Mouse (Mus musculus) heart, embryonic 14.5 days (tissue): ENCODE results near the gene Pde3a. TPM values are rescaled to one million over a fixed set of nuclear protein-coding genes. Genes with fewer than 3 reads are reported as not detected.
A peak's percentile ranks its signal among the peaks of the same experiment; 100 is the strongest.

Source experiments
- ATAC-seq: fragments of 200-750 bp; cut with Nextera tagmentation; 2 replicates; pipeline ENCODE4 v1.8.0; 2017; ENCODE audit warnings: low read depth, moderate TSS enrichment; ENCODE audit not compliant: insufficient number of reproducible peaks, insufficient read depth, low FRiP score
- H3K27ac ChIP-seq, 2 experiments: fragments of 200-500 bp in 1 of 2; fragments of 300-500 bp in 1 of 2; sonication (generic) in 1 of 2; replicated peaks in 1 of 2; 2 replicates each; pipeline ENCODE4 v1.5.1; 2012 to 2014; ENCODE audit warnings: low read depth in 2 of 2, low read length in 2 of 2, control low read depth in 1 of 2, mild to moderate bottlenecking in 1 of 2, mixed read lengths in 1 of 2; ENCODE audit not compliant: control insufficient read depth in 1 of 2, insufficient read depth in 1 of 2
- H3K27me3 ChIP-seq: fragments of 300-500 bp; sonication (generic); 2 replicates; pipeline ENCODE4 v1.6.1; 2014; ENCODE audit warnings: mild to moderate bottlenecking, low read length, control low read depth; ENCODE audit not compliant: control insufficient read depth, insufficient read depth
- H3K36me3 ChIP-seq: fragments of 300-500 bp; sonication (generic); 2 replicates; pipeline ENCODE4 v1.6.1; 2014; ENCODE audit warnings: mild to moderate bottlenecking, control low read depth, low read length, mixed read lengths; ENCODE audit not compliant: control insufficient read depth, insufficient read depth
- H3K4me1 ChIP-seq, 2 experiments: fragments of 200-500 bp in 1 of 2; fragments of 300-500 bp in 1 of 2; sonication (generic) in 1 of 2; 2 replicates each; pipeline ENCODE4 v1.6.1; 2012 to 2014; ENCODE audit warnings: low read length in 2 of 2, control low read depth in 1 of 2, mixed read lengths in 1 of 2; ENCODE audit not compliant: control insufficient read depth in 2 of 2, insufficient read depth in 2 of 2
- H3K4me2 ChIP-seq: fragments of 300-500 bp; sonication (generic); 2 replicates; pipeline ENCODE4 v1.6.1; 2014; ENCODE audit warnings: mild to moderate bottlenecking, low read length
- H3K4me3 ChIP-seq, 2 experiments: fragments of 200-500 bp in 1 of 2; fragments of 300-500 bp in 1 of 2; sonication (generic) in 1 of 2; 2 replicates each; pipeline ENCODE4 v1.5.1; 2012 to 2014; ENCODE audit warnings: low read length in 2 of 2, mild to moderate bottlenecking in 2 of 2, control low read depth in 1 of 2, low read depth in 1 of 2, moderate library complexity in 1 of 2; ENCODE audit not compliant: control insufficient read depth in 1 of 2, insufficient read depth in 1 of 2
- H3K9ac ChIP-seq: fragments of 300-500 bp; sonication (generic); 2 replicates; pipeline ENCODE4 v1.6.1; 2014; ENCODE audit warnings: mild to moderate bottlenecking, low read length
- H3K9me3 ChIP-seq: fragments of 300-500 bp; sonication (generic); 2 replicates; pipeline ENCODE4 v1.6.1; 2016; ENCODE audit warnings: low read length, control low read depth; ENCODE audit not compliant: control insufficient read depth
- WGBS: fragments of 180-500 bp; shearing (Covaris S2); extraction: QIAGEN DNeasy Blood & Tissue Kit; methylation state at CpG from one replicate; pipeline ENCODE4 v1.1.7; 2014; 5-methylcytosine and 5-hydroxymethylcytosine counted together
- polyA plus RNA-seq: library from polyadenylated mRNA; unstranded; fragments of >200 nt; fragmentation: Nextera tagmentation; extraction: Ambion mirVana; gene quantifications from 2 replicates; pipeline ENCODE4 v1.2.1, GENCODE M21; 2014

Gene Pde3a
- polyA plus RNA-seq, 1 experiment from 2014 or later = 14.7 TPM

DNA sequence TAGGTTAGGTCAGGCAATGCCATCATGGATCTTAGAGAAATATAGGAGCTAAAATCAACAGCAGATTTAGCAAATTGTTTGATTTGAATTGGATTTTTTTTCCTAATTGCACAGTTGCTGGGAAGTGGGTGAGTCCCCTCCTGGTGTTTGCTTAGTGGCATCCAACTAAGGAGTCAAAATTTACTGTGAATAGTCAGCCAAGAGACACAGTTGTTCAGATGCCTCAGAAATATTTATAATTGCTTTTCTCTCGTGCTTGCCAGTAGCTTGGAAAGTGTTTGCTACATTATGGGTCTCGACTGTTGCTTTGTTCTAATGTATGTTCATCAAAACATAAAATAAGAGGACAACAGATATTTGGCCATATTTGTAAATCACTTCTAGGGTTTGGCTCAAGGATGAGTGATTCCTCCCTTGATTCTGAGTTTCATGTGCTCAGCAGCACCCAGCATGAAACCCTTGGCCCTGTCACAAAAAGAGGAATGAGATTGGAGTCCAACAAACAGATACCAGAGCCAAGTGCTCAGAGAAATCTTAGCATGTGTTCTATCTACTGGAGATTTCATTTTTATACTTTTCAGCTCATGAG, 125.5 kb downstream of the Pde3a start:
- Histone ChIP-seq H3K4me2 (no peak overlapping the region), H3K4me3 (no peak overlapping the region), H3K4me1 (peaks cover 2 to 4% of the 10 kb centered on the region in 2 experiments; a peak in 1 of 4 replicates), H3K9me3 (no peaks in the 10 kb centered on the region), H3K9ac (no peak overlapping the region), H3K27ac (no peak overlapping the region), H3K36me3 (no peaks in the 10 kb centered on the region), H3K27me3 (no peaks in the 10 kb centered on the region)
- ATAC-seq = no peak
- 84% methylated on average over 2 of the region's 2 CpGs for WGBS

DNA sequence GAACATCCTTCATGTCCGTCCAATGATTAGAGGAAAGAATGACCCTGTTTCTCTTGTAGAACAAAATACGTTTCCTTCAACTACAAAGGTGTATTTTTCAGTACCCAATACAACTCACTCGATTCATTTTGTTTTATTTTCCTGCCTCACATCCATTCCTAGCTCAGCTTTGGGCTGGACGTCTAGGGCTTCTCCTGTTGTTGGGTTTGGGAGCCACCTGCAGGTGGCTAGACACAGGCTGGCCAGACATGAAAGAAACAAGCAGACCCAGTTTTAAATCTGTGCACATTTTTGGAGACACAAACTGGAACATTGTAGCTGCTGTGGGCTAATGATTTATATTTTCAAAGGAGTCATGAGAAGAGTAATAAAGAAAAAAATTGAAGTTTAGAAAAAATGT, 126.1 kb downstream of the Pde3a start:
- WGBS = 71% methylated on average over 4 of the region's 4 CpGs
- Histone ChIP-seq H3K36me3 (no peaks in the 10 kb centered on the region), H3K27ac (no peak overlapping the region), H3K9ac (no peak overlapping the region), H3K4me3 (no peak overlapping the region), H3K27me3 (no peaks in the 10 kb centered on the region), H3K4me1 (peaks cover 3 to 5% of the 10 kb centered on the region in 2 experiments; a peak in 1 of 4 replicates), H3K4me2 (no peak overlapping the region), H3K9me3 (no peaks in the 10 kb centered on the region)
- no peak for ATAC-seq

DNA sequence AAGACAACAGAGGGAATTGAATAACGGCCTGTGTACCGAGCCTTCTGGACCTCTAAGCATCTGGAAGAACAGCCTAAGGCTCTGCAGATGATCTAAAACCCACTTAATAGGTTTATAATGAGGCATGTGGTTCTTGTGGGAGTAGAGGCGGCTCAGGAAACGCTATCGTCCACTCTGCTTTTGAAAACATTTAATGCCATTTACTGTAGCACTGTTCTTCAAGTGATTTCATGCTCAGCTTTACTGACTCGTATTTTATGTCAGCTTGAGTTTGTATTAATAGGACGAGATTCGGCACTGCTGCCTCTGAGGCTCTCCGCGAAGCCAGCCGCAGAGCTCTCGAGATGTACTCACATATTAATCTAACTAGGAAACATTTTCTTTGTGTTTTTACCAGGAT, 131.9 kb downstream of the Pde3a start:
- Histone ChIP-seq H3K9me3 (no peaks in the 10 kb centered on the region), H3K9ac (peak overlapping the region; percentile 47; the same call in 1 of the 2 replicates), H3K4me1 (peaks cover 9 to 25% of the 10 kb centered on the region in 2 experiments), H3K4me3 (0 out of 4 replicates have a peak overlapping the region, but pooled peaks of 1 of the 2 experiments have one; percentile 13), H3K27ac (peak overlapping the region; percentile 49 to 61; a peak in 3 of 4 replicates), H3K36me3 (no peaks in the 10 kb centered on the region), H3K4me2 (peak overlapping the region; percentile 45), H3K27me3 (no peaks in the 10 kb centered on the region)
- 29% methylated on average over 12 of the region's 12 CpGs for WGBS
- ATAC-seq = peak; percentile 19; the same call in 1 of the 2 replicates

DNA sequence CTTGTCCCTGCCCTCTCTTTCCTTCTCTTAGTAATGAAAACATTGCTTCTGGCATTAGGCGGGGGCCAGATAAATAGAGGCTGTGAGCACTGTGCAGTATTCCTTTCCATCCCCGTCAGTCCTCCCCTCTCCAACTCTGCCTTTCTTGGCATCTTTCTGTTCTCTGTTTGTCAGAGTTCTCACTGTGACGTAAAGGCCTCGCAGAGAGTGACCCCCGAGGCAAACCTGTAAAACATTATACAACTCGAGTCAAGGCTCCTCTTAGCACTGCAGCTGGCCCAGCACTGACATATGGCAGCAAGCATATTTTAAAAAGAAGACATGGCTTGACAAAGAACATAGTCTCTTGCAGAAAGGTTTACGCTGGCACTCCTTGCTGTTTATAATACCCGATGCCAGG, 132.4 kb downstream of the Pde3a start:
- no peaks in the 10 kb centered on the region for H3K9me3 ChIP-seq
- ATAC-seq = peak; percentile 83
- H3K27ac ChIP-seq = peak overlapping the region; percentile 61 to 67
- 28% methylated on average over 8 of the region's 8 CpGs for WGBS
- peak overlapping the region; percentile 45 for H3K4me2 ChIP-seq
- H3K27me3 ChIP-seq = no peaks in the 10 kb centered on the region
- 0 out of 4 replicates have a peak overlapping the region, but pooled peaks of 1 of the 2 experiments have one; percentile 13 for H3K4me3 ChIP-seq
- H3K36me3 ChIP-seq = no peaks in the 10 kb centered on the region
- H3K9ac ChIP-seq = peak overlapping the region; percentile 47; the same call in 1 of the 2 replicates
- peaks cover 9 to 24% of the 10 kb centered on the region in 2 experiments for H3K4me1 ChIP-seq

DNA sequence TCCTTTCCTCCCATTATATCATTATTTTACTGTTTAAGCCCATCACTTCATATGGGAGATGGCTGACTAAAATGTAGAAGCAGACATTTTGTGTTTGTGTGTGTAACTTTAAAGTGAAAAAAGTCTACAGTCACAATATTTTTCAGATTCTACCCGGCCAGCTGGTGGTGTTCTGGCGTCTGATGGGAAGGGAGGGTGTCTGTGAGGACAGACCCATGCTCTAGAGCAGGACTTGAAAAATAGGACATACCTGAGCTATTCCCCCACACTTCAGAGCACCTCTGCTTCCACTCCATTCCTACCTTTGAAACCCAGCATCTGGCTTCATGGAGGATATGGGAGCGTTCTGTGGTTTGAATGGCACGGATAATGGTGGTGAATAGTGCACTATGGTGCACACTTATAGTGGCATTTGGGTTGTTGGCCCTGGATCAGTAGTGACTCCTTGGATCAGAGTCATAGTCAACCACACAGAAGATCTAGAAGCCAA, 132.9 kb downstream of the Pde3a start:
- Histone ChIP-seq H3K27ac (peak overlapping the region; percentile 61 to 67), H3K4me2 (peak overlapping the region; percentile 45; the same call in 1 of the 2 replicates), H3K36me3 (no peaks in the 10 kb centered on the region), H3K4me3 (no peak overlapping the region), H3K27me3 (no peaks in the 10 kb centered on the region), H3K9me3 (no peaks in the 10 kb centered on the region), H3K9ac (no peak overlapping the region), H3K4me1 (peaks cover 9 to 24% of the 10 kb centered on the region in 2 experiments)
- WGBS = 72% methylated on average over 4 of the region's 4 CpGs
- ATAC-seq = no peak

DNA sequence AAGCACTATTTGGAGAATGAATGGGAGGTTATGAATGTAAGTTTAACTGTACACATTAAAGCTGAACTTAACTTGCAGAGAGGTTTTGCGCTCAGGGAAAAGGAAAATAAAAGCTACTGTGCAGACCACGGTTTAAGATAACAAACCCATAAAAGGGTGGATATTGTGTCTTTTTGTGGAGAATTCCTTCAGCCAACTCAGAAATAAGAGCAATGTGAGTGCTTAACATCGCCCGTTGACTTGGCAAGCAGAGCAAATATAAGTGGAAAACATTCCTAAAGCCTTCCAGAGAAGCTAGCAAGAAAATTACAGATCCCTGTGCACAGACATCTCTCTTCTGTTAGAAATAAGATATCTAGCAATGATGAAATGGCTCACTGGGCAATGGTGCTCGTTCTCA, 139.0 kb downstream of the Pde3a start:
- Histone ChIP-seq H3K9ac (no peak overlapping the region), H3K9me3 (no peaks in the 10 kb centered on the region), H3K4me2 (no peak overlapping the region), H3K36me3 (no peaks in the 10 kb centered on the region), H3K4me1 (peaks cover 0 to 8% of the 10 kb centered on the region in 2 experiments; a peak in 3 of 4 replicates), H3K27me3 (no peaks in the 10 kb centered on the region), H3K4me3 (no peak overlapping the region), H3K27ac (peak overlapping the region in 1 of 2 experiments; percentile 47; a peak in 2 of 4 replicates)
- no peak for ATAC-seq
- WGBS = 56% methylated on average over 5 of the region's 5 CpGs

DNA sequence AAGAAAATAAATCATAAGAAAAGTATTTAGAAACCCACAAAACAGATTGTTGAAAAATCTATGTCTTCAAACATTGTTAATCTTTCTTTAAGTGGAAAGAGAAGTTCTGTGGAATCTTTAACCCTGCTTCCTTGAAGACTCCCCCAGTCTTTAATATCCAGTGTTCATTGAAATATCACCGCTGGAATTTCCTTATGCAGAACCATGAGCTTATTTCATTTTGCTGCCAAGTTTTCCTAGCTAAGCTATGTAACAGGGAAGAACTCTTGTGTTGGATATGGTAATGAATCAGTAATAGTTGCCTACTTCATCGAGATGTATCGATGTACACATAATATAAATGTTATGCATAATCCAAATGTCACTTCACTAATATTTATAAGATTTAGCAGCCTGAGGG, 146.9 kb downstream of the Pde3a start:
- ATAC-seq = no peak
- no peaks in the 10 kb centered on the region for H3K36me3 ChIP-seq
- no peak overlapping the region for H3K4me2 ChIP-seq
- H3K4me1 ChIP-seq = peaks cover 2 to 17% of the 10 kb centered on the region in 2 experiments; a peak in 3 of 4 replicates
- H3K9me3 ChIP-seq = no peaks in the 10 kb centered on the region
- 83% methylated on average over 3 of the region's 3 CpGs for WGBS
- H3K9ac ChIP-seq = no peak overlapping the region
- H3K4me3 ChIP-seq = no peak overlapping the region
- H3K27me3 ChIP-seq = no peaks in the 10 kb centered on the region
- no peak overlapping the region for H3K27ac ChIP-seq
